Mouse (Mus musculus) thymus, adult 18-20 months (tissue): ENCODE measurements around the gene Hist1h2bk.

Experiments used
- DNase-seq, 2 experiments: peaks; one replicate each; pipeline ENCODE4 v3.0.0; 2022; ENCODE audit warnings: mixed read lengths in 2 of 2

Hist1h2bk gene

GRCm38 (mm10) chr13:22014411-22014845 lies 21.2 kb upstream of the Hist1h2bk start:
- DNase-seq, result no peak

- peak; percentile 49 to 70 for DNase-seq
Observed at GRCm38 (mm10) chr13:22015479-22016450, 19.9 kb upstream of the Hist1h2bk start.

GRCm38 (mm10) chr13:22019934-22020835 lies 15.5 kb upstream of the Hist1h2bk start:
- peak; percentile 25 to 41 for DNase-seq

GRCm38 (mm10) chr13:22020901-22021339 lies 14.8 kb upstream of the Hist1h2bk start:
- DNase-seq, result no peak

GRCm38 (mm10) chr13:22021581-22021980 lies 14.1 kb upstream of the Hist1h2bk start:
- DNase-seq, result no peak

GRCm38 (mm10) chr13:22022241-22022640 lies 13.4 kb upstream of the Hist1h2bk start:
- DNase-seq, result peak; percentile 26 to 58

- peak; percentile 56 to 66 for DNase-seq
Observed at GRCm38 (mm10) chr13:22026058-22027031, 9.3 kb upstream of the Hist1h2bk start.

- DNase-seq, result peak; percentile 78 to 83
Observed at GRCm38 (mm10) chr13:22028673-22029460, 6.8 kb upstream of the Hist1h2bk start.

- no peak for DNase-seq
Observed at GRCm38 (mm10) chr13:22029928-22030327, 5.7 kb upstream of the Hist1h2bk start.

GRCm38 (mm10) chr13:22030493-22030892 lies 5.2 kb upstream of the Hist1h2bk start:
- no peak for DNase-seq

- DNase-seq, result no peak
Observed at GRCm38 (mm10) chr13:22033741-22034442, 1.8 kb upstream of the Hist1h2bk start.

GRCm38 (mm10) chr13:22034443-22035266 lies 1.0 kb upstream of the Hist1h2bk start:
- DNase-seq, result no peak

GRCm38 (mm10) chr13:22036149-22036956 lies 683 bp downstream of the Hist1h2bk start:
- no peak for DNase-seq

- no peak for DNase-seq
Observed at GRCm38 (mm10) chr13:22036986-22037385, 1.3 kb downstream of the Hist1h2bk start.

- no peak for DNase-seq
Observed at GRCm38 (mm10) chr13:22037415-22037814, 1.7 kb downstream of the Hist1h2bk start.

GRCm38 (mm10) chr13:22039364-22039763 lies 3.7 kb downstream of the Hist1h2bk start:
- no peak for DNase-seq

- no peak for DNase-seq
Observed at GRCm38 (mm10) chr13:22039951-22040463, 4.3 kb downstream of the Hist1h2bk start.

- DNase-seq, result no peak
Observed at GRCm38 (mm10) chr13:22040464-22041141, 4.9 kb downstream of the Hist1h2bk start.
